Mouse (Mus musculus) B cell, adult 2 months (primary cell): Measurements from ENCODE around the gene Plekhj1.
"Not testable (repeated sequence)": the region's sequence is repeated elsewhere in the genome, so short reads cannot be mapped to it uniquely, and the experiment has no call there.

Source experiments
- DNase-seq, 2 experiments: peaks; one replicate each; pipeline ENCODE4 v3.0.0; 2022

Plekhj1 gene

DNA sequence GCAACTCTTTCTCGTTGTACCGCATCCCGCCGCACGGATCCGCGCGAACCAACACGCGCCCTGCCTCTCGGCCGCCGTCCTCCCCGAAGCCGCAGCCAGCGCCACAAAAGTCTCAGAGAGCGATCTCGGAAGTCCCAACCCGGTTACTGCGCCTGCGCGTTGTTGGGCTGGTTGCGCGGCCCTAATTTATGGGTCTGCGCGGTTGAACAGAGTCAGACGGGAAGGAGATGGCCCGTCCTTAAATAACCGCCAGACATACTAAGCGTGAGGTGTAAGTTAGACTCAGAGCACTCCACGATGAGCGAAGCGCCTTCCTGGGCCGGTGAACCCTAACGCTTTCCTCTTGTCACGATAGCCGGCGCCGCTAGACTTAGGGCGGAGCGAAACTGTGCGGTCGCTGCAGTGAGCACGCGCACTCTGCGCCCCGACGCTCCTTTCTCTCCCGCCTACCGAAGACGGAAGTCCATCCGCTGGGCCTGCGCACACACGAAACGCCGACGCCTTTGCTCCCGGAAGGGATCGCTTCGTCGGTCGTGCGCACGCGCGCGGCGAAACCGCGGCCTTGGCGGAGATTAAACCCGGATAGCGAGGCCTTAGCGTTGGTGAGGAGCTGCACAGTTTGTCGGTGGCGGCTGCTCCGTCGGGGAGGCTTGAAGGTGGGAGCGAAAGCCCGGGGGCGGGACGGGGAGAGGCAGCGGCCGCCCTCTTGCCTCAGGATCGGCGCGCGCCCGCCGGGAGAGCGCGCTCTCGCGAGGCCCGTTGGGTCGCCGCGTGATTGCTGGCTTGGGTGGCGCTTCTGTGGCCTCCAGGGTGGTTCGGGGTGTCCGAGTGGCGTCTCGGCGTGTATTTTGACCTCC, at the start of gene Plekhj1, which contains the start of gene Sf3a2:
Plekhj1 (minus strand) TSS at position 477 of the 857 bp plus-strand sequence.
Sf3a2 (plus strand) TSS at position 49 of the 857 bp plus-strand sequence.
- peak; percentile 93 to 95 for DNase-seq

DNA sequence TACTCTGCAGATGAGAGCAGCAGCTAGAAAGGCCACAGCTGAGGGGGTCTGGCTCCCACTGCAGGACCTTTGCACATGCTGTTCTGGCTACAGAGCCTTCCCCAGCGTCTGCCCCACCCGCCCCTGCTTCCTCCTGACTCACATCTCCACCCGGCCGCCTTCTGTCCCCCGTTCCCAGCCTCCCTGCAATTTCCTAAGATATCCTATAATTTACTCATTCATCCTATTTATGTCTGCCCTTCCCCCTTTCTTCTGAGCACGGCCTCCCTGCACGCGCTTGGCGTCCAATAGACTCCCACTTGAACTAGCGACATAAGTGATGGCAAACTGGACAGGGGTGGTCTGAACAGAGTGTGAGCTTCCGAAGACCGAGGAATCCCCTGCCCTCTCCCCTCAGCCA, 47.3 kb upstream of the Plekhj1 start:
- DNase-seq: no peak

DNA sequence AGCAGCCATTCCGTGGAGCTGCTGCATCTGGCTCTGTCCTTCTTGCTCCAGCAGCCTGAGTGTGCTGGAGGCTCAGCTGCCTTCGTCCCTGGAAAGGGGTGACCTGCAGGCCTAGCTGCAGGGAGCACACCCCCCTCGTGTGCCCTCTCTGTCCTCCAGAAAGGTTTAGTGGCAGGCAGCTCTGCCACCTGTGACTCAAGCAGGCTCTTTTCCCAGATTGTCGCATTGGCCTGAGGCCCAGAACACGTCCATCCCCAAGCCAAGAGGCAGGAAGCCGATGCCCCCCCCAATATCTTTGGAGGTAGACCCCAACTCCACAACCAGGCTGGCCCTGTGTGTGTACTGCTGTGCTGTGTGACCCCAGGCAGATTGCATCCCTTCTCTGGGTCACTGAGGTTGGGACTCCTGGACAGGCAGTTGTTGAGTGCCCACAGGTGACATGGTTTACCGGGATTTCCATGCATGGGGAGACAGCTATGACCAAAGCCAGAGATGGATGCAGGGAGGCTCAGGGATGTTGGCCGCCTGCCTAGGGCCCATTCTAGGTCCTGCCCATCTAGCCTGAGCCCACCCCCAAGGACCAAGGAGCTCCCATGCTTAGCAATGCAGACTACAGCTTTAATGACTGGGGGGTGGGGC, 46.7 kb upstream of the Plekhj1 start:
- no peak for DNase-seq

DNA sequence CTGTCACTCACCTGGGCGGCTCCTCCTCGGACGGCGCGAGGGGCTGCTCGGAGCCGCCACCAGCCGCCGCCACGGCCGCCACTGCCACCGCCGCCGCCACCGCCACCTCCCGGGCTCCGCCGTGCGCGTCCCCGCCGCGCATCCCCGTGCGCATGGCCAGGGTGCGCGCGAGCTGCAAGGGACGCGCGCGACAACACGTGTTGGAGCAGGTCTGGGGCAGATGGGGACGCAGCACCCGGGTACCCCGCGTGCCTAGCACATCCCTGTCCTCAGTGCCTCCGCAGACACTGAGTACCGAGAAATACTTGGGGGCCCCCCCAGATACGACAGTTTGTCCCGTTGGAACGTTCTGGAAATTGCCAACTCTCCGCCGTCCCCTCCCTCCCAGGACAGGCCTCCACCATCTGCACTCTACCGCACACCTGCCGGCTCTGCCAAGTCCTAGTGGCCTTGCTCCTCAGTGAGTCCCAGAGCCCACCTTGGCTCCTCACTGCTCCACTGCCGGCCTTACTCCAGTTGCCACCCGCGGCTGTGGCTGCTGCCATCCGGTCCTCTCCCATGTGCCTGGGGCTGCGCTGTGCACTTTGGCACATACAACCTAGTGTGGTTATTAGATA, 45.6 kb upstream of the Plekhj1 start, which contains the start of gene Lingo3:
Lingo3 (minus strand) TSS at position 109 of the 617 bp plus-strand sequence.
- no peak for DNase-seq

DNA sequence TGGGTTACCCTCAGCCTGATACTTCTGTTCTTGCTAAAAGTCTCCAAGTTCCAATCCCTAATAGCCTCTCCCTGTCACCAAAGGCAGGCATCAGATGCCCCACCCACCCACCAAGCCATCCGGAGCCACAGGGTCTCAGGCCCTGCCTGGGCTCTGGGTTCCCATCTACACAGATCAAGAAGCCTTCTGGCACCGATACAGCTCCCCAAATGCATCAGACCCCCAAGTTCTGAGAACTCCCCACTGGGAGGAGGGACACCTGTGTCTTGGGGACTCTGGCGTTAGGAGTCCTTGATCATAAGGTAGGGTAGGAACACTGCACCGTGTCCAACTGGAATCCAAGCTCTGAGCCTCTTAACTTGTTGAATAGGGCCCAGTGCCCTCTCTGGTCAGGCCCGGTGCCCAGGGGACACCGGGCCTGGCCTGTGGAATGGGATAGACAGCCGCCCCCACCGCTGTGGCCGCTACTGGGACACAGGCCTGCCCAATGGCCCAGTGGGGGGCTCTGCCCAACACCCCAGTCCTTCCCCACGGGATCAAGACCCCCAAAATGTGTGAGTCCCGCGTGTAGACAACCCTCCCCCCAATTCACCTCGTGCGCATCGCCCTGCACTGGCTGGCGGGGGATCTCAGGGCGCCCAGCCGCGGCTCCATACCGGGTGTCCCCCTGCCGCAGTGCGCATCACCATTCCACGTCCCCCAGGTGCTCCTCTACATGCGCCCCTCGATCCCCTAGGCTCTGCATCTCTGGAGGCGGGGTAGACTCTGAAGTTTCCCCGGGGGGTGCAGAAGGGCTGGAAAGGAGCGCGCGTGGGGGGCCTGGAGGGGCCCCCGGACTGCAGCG, 44.9 kb upstream of the Plekhj1 start:
- no peak for DNase-seq

DNA sequence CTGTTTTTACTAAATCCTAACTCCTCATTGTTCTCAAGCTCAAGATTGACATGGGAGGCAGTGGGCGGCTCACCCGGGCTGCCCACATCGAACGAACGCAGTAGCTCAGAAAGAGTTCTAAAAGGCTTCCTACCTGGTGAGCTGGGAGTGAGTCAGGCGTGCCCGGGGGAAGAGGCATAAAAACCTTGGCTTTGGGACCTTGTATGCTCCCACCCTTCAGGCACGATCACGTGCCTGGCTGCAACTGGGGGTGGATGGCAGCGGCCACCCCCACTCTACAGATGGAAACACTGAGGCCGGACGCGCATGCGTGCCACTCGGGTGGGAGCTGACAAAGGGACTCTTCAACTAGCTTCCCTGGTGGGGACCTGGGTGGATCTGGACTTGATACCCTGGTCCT, 43.9 kb upstream of the Plekhj1 start:
- DNase-seq: no peak

DNA sequence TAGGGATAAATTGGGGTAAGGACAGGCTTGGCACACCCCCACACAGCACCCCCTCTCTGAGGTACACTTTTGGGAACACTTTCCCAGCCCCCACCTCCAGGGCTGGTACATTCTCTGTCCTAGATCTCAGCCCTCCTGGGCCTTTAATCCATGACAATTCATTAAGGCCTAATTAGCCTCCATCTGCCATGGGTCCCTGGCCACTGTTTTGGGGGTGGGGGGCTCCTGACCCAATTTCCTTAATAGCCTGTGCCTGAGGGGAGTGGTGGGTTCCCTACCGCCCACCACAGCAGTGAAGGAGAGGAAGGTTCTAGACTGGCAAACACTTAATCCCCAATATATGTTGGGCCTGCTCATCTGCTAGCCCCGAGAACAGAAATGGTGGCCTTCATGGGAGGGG, 43.3 kb upstream of the Plekhj1 start:
- DNase-seq: no peak

DNA sequence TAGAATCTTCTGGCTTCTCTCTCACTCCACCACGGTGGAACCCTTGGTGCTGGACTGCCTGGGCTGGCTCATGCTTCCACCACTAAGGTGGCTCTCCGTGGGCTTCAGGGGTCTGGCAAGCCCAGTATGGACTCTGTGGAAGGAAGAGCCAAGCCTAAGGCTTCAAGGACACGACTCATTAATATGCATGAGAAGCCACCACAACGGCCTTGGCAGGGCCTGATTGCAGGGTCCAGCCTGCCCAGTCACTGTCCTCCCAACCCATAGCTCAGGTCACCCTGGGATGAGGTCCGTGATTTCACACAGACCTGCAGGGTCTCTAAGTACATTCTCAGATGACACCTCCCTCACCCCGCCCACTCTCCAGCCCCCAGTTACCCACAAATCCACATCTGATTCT, 41.4 kb upstream of the Plekhj1 start:
- DNase-seq: no peak

DNA sequence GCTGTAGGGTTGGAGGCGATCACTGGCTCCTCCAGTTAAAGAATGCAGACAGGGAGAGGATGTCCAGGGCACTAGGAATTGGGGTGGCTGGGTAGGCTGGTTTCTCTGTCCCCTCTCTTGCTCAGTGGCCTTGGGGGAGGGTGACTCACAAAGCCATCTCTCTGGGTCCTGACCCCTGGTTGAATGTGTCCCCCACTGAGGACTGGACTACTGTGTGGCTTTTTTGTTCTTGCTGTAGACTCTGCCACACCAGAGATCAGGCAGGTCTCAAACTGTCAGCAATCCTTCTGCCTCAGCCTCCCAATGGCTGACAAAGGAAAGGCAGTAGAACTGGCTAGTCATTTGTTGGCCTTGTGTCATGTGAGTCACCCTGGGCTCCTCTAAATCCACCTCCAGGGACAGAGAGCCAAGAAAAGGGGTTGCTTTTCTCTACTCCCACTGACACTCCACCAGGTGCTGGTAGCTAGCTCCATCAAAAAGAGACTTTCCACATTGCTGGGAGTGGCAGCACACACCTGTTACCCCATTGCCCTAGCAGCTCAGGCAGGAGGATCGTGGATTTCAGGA, 40.0 kb upstream of the Plekhj1 start:
- no peak for DNase-seq

DNA sequence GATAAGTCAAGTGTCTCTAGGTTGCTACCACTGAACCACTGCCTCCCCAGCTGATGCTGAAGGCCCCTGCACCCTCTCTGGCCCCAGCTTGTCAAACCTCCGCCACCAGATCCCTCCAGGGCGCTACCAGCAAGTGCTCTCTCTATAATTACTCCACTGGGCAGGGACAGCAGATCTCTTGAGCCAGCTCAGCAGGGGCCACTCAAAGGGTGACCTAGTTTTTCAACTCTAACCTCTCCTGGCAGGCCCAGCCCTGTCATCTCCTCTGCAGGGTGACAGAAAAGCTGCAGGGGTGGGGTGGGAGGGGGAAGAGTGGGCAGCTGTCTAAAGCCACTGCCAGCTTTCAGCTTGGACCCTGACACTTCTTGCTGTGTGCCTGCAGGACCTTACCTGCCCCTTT, 39.4 kb upstream of the Plekhj1 start:
- no peak for DNase-seq

DNA sequence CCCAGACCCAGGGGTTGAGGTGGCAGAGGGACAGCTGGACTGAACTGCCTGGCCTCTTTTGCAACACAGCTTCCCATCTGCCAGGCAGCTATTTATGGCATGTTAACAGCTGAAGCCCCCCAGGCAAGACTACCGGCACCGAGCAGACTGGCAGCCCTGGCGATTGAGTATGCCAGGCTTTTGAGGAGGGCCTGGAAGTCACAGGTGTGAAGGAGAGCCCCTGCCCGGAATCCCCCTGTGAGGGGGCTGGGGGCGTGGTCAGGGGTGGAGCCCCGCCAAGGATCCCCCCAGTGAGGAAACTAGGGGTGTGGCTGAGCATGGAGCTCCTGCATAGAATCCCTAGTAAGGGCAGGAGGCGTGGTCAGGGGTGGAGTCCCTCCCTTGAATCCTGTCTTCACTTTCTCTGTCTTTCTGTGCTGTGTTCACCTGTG, 38.5 kb upstream of the Plekhj1 start:
- DNase-seq: no peak

DNA sequence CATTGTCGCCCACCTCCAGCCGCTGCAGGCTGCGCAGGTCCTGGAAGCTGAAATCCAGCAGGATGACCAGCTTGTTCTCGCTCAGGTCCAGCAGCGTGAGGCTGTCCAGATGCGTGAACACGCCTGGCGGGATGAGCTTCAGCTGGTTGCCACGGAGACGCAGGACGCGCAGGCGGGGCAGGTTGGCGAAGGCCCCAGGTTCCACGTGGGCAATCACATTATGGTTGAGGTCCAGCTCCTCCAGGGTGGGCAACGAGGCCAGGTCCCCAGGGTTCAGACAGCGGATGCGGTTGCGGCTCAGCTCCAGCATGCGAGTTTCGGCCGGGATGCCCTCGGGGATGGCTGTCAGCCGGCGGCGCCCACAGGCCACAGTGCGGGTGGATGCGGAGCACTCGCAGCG, 37.2 kb upstream of the Plekhj1 start:
- no peak for DNase-seq

DNA sequence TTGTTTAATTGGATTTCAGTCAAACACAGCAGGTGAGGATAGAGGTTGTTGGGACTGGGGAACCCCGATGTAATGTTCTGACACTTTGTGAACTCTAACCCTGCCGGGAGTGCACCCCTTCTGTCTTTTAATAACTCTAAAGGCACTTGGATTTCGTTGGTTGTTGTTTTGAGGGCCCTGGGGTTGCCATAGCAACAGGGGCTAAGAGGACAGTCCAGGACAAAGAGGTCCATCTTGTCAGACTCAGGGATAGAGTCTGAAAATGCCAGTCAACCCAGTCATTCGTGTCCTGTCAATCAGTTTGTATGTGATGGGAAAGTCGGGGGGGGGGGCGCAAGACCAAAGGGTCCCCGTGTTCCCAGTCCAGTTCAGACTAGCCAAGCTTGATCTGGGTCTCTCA, 34.4 kb upstream of the Plekhj1 start:
- DNase-seq: no peak

DNA sequence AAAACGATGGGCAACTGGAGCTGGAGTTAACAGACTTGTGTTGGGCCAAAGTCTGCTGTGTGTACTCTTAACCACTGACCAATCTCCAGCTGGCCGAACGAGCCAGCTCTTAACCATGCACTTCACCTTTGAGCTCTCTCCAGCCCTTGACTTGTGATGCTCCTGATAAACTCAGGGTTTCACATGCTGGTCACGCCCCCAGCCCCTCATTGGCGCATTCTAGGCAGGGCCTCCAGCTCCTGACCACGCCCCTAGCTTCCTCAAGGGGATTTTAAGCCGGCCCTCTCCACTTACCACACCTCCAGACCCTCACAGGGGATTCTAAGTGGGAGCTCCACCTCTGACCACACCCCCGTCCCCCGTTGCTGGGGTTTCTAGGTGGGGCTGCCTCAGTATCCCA, 32.7 kb upstream of the Plekhj1 start:
- DNase-seq: peak; percentile 54 to 58

DNA sequence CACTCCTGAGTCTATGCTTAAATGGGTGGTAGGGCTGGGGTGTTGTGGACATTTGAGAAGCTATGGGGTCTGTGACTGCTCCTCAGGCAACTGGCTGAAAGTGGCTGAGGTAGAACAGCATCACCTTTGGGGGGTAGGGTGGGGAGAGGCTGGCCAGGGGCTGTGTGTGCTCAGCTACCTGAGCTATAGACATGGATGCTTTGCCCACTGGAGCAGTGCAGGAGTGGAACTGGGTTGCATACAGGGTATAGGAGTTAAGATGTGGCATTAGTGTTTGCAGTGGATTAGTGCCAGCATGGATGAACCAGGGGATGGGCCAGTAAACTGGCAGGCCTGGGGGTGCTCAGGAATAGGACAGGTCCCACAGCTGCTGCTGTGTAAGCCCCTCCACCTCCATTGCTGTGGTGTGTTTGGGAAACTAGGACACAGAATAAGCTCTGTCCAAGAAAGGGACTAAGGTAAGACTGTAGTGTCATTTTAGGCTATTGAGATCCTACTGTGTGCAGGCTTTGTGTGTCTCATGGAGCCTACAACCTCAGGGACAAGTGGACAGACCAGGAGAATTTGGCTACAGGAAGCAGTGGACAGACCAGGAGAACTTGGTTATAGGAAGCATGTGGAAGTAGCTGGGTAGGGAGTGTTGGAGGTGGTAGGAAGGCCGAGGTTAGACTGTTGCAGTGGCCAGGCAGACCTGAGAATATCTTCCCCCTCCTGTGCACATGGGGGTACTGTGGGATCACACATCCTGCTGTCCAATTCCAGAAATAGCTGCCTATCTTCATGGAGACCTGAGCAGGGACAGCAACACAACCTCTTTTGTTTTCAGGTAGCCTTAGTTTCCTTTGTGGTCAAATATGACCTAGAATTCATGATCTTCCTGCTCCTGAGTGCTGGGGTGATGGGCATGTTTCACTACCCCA, 31.2 kb upstream of the Plekhj1 start:
- DNase-seq: no peak

DNA sequence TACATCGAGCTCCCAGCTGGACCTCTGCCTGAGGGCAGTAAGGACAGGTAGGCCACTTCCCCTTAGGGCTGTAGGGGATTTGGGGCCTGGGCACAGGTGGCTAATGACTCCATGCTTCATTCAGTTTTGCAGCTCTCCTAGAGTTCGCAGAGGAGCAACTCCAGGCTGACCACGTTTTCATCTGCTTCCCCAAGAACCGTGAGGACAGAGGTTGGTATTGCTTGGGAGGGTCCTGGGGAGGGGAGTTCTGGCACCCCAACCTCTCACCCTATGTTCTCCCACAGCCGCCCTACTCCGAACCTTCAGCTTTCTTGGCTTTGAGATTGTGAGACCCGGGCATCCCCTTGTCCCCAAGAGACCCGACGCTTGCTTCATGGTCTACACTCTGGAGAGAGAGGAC, 30.2 kb upstream of the Plekhj1 start:
- DNase-seq: not testable (repeated sequence)

DNA sequence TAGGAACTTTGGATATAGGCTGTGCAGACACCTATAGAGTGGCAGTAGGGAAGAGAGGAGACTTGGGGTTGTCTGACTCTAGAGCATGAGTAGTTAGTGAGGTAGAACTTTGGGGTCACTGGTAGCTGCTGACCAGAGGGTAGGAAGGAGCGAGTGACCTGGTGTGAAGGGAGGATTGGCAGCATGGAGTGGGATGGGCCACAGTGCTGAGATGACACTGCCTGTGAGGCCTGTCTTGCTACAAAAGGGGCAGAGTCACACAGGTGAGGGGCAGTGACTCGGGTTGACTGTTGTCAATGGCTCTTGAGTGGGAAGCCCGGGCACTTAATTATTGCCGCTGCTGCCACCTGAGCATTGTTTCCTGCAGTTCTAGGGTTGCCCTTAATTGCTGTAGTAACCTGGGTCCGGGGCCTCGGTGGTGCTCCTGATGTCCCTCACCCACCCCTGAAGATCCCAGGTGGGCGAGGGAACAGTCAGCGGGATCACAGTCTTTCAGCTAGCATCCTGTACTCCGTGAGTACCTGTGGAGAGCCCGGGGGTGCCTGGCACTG, 29.5 kb upstream of the Plekhj1 start:
- no peak for DNase-seq

DNA sequence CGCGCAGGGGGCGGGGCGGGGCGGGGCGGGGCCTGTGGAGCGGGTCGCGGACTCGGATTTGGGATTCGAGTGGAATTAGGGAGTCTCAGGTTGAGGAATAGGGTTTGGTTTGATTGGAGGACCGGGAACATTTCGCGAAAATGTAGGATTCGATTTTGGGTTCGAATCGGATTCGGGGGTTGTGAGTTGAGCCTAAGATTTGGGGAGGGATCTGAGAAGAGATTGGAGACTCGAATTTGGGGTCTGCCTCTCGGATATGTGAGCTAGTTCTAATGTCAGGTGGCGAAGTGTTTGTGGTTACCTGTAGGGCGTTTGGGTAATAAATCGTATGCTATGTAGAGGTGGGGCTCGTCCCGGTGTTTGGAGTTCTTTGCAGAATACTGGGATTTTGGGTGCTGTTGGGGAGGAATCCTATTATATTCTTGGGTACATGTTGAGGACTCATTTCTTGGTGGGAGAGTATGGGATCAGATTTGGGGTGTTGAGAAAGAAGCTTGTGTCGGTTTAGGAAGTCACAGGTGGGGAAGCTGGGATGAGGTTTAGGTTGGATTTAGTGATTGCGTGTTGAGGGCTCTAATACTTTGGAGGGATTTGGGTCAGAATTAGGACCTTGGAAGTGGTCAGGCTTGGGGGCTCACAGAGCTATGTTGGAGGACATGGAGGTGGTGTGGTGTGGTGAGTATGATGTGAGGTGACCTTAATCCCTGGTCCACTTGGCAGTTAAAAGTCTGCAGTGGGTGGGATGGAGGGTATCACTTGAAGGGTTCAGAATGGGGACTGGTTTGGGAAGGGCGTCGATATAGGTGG, 28.8 kb upstream of the Plekhj1 start:
- no peak for DNase-seq

DNA sequence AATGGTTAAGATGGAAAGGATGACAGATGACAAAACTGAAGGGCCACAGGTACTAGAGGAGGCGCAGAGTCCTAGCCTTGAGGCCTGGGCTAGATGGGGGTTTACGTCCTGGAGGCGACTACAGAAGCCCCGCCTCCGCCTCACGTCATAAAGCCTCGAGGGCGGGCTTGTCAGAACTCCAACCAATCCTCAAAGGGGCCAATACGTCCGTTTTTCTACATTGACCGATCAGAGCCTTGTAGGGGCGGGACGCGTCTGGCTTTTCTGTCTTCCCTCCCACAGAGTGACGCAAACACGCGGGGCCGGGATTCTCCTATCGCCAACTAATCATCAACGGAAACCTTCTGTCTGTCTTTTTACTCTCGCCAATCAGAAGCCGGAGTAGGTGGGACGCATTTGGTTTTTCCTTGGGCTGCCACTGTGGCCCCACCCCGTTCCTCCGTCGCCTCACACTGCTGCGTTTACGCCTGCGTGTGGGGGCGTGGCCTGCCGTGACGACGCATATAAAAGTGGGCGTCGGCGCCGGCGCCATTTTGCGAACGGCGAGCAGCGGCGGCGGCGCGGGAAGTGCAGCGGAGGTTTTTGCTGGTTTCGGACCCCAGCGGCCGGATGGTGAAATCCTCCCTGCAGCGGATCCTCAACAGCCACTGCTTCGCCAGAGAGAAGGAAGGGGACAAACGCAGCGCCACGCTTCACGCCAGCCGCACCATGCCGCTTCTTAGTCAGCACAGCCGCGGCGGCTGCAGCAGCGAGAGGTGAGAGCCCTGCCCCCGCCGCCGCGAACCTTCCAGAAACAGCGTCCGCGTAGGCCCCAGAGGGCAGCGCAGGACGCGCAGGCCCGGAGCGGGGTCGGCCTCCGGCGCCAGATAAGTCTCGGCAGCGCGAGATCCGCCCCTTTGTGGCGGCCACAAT, 28.0 kb upstream of the Plekhj1 start, which contains the start of gene Oaz1:
Oaz1 (plus strand) TSS at position 506 of the 912 bp plus-strand sequence.
- peak; percentile 99 for DNase-seq
